Mouse (Mus musculus) limb, embryonic 10.5 days (tissue): Measurements from ENCODE around the gene Hcn3. TPM values are rescaled to one million over a fixed set of nuclear protein-coding genes. Genes with fewer than 3 reads are reported as not detected.
A peak's percentile ranks its signal among the peaks of the same experiment; 100 is the strongest.

ENCODE experiments used
- DNase-seq: peaks from one replicate; pipeline ENCODE4 v3.0.0-alpha.2; 2017; ENCODE audit warnings: low spot score
- H3K27ac ChIP-seq: fragments of 300-500 bp; sonication (generic); 2 replicates; pipeline ENCODE4 v1.5.1; 2016; ENCODE audit warnings: mild to moderate bottlenecking
- H3K27me3 ChIP-seq: fragments of 300-500 bp; sonication (generic); 2 replicates; pipeline ENCODE4 v1.6.1; 2016; ENCODE audit warnings: low read depth, mild to moderate bottlenecking; ENCODE audit not compliant: poor library complexity, severe bottlenecking
- H3K36me3 ChIP-seq: fragments of 300-500 bp; sonication (generic); 2 replicates; pipeline ENCODE4 v1.6.1; 2016; ENCODE audit warnings: mild to moderate bottlenecking, moderate library complexity
- H3K4me1 ChIP-seq: fragments of 300-500 bp; sonication (generic); 2 replicates; pipeline ENCODE4 v1.6.1; 2016
- H3K4me3 ChIP-seq: fragments of 300-500 bp; sonication (generic); 2 replicates; pipeline ENCODE4 v1.5.1; 2016; ENCODE audit warnings: mild to moderate bottlenecking, moderate library complexity
- H3K9me3 ChIP-seq: fragments of 300-500 bp; sonication (generic); replicated peaks from 2 replicates; pipeline ENCODE4 v1.6.1; 2016; ENCODE audit warnings: mild to moderate bottlenecking
- WGBS: fragments of 180-500 bp; shearing (Covaris S2); methylation state at CpG from one replicate; pipeline ENCODE4 v1.1.7; 2016; 5-methylcytosine and 5-hydroxymethylcytosine counted together
- polyA plus RNA-seq: library from polyadenylated mRNA; unstranded; fragments of >200 nt; fragmentation: Nextera tagmentation; extraction: Ambion mirVana; gene quantifications from 2 replicates; pipeline ENCODE4 v1.2.1, GENCODE M21; 2016

Gene Hcn3
- polyA plus RNA-seq, 1 experiment from 2014 or later: 1.6 TPM

DNA sequence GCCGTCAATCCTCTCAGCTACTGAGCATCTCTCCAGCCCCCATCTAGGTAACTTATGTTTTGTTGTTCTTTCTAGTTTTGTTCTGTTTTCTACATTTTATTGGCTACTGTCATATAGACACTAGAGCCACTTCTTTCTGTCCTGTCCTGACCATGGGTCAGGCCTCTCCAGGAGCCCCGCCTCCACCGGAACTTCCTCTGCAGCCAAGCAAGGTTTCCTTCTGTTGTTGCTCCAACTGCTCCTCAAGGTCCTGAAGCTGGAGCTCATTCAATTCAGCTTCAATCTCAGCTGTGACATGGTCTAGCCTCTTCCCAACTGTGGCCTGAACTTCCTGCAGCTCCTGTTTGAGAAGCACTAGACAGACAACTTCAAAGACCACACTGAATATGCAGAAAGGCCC is 30.1 kb downstream of the Hcn3 start:
- WGBS: 88% methylated on average over 3 of the region's 3 CpGs
- no peak for DNase-seq
- Histone ChIP-seq H3K27ac (no peak overlapping the region), H3K36me3 (no peaks in the 10 kb centered on the region), H3K4me3 (no peak overlapping the region), H3K27me3 (peaks cover 30% of the 10 kb centered on the region), H3K9me3 (no peaks in the 10 kb centered on the region), H3K4me1 (peaks cover 18% of the 10 kb centered on the region)

GRCm38 (mm10) chr3:89125981-89126380 is 34.0 kb downstream of the Hcn3 start:
- H3K27me3 ChIP-seq: no peaks in the 10 kb centered on the region
- DNase-seq: no peak
- no peak overlapping the region for H3K4me3 ChIP-seq
- H3K27ac ChIP-seq: no peak overlapping the region
- no peaks in the 10 kb centered on the region for H3K36me3 ChIP-seq
- 92% methylated on average over 3 of the region's 3 CpGs for whole genome bisulfite sequencing
- H3K4me1 ChIP-seq: peaks cover 4% of the 10 kb centered on the region; the same call in 1 of the 2 replicates
- H3K9me3 ChIP-seq: no peaks in the 10 kb centered on the region

DNA sequence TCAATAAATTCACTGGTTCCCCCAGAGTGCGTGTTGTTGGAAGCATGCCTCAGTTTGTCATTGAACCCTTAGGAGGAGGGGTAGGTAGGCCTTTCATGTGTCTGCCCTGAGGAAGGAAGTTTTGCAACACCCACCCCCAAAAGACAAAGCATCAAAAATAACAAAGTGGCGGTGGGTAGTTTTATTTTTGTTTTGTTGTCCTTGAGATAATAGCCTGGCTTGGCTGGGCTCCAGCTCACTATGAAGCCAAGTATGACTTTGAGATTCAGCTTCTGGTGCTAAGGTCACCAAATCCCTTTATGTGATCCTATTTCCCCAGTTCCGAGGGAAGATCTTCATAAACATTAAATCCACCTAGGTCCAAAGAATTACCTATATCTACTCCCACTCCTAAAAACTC is 35.8 kb downstream of the Hcn3 start:
- Histone ChIP-seq H3K4me1 (peaks cover 4% of the 10 kb centered on the region; the same call in 1 of the 2 replicates), H3K9me3 (no peaks in the 10 kb centered on the region), H3K4me3 (no peak overlapping the region), H3K36me3 (no peaks in the 10 kb centered on the region), H3K27ac (no peak overlapping the region), H3K27me3 (no peaks in the 10 kb centered on the region)
- WGBS: 89% methylated on average over 3 of the region's 3 CpGs
- no peak for DNase-seq

DNA sequence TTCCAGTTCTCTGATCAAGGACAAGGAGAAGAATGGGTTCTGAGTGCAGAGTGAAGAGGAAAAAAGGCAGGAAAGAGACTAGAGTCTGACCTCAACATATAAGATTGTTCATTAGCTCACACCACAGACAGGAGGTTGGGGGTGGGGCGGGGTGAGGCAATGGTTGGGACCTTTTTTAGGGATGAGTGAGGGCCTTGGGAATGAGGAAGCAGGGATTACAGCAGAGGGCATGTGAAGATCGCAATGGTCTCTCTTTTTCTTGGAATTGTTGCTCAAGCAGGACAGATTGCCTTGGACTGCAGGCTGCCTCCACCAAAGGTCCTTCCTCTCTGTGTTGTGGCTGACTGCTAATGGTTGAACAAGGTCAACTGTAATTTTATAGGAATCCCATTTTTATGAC is 36.7 kb downstream of the Hcn3 start:
- H3K4me1 ChIP-seq: no peaks in the 10 kb centered on the region
- DNase-seq: no peak
- H3K36me3 ChIP-seq: no peaks in the 10 kb centered on the region
- H3K27ac ChIP-seq: no peak overlapping the region
- no peak overlapping the region for H3K4me3 ChIP-seq
- H3K9me3 ChIP-seq: no peaks in the 10 kb centered on the region
- H3K27me3 ChIP-seq: no peaks in the 10 kb centered on the region
- 67% methylated on average over 2 of the region's 2 CpGs for WGBS

DNA sequence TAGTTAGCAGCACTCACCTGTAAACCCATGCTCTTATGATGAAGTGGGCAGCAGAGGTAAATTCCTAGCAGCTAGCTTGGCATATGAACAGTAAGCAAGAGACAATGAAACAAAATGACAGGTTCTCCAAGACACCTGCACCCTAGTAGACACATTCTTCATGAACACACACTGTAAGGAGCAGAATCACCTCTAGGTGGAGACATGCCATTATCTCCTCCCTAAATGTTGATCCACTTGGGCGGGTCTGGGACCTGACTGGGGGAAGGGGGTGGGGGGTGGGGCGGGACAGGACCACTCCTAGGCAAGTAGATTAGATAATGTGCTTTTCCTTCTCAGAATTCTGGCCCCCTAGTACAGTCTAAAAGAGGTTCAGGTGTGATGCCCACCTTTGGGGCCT is 44.5 kb downstream of the Hcn3 start:
- no peak overlapping the region for H3K4me3 ChIP-seq

DNA sequence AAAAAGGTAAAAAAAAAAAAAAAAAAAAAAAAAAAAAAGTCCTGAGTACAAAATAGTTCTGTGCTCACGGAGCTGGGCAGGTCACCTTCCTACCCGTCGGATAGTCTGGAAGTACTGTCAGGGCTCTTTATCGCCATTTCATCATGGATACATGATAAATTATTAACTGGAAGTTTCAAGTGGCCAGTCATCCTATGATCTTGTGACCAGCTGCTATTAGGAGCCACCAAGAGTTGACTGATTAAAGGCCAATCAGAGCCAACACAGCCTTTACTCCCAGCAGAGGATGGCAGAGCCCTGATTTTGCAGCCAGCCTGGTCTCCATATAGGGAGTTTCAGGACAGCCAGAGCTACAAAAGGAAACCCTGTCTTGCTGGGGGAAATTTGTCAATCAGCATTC is 46.9 kb downstream of the Hcn3 start:
- Histone ChIP-seq H3K4me1 (no peaks in the 10 kb centered on the region), H3K9me3 (no peaks in the 10 kb centered on the region), H3K27me3 (no peaks in the 10 kb centered on the region), H3K36me3 (no peaks in the 10 kb centered on the region), H3K4me3 (no peak overlapping the region), H3K27ac (no peak overlapping the region)
- 85% methylated on average over 4 of the region's 4 CpGs for WGBS
- DNase-seq: no peak

More for the DNA sequence above, 44.5 kb downstream of the Hcn3 start:
- H3K27me3 ChIP-seq: no peaks in the 10 kb centered on the region
- H3K4me1 ChIP-seq: no peaks in the 10 kb centered on the region
- H3K36me3 ChIP-seq: no peaks in the 10 kb centered on the region
- WGBS: 9% methylated on average over 2 of the region's 2 CpGs
- DNase-seq: no peak
- H3K9me3 ChIP-seq: no peaks in the 10 kb centered on the region
- H3K27ac ChIP-seq: no peak overlapping the region

DNA sequence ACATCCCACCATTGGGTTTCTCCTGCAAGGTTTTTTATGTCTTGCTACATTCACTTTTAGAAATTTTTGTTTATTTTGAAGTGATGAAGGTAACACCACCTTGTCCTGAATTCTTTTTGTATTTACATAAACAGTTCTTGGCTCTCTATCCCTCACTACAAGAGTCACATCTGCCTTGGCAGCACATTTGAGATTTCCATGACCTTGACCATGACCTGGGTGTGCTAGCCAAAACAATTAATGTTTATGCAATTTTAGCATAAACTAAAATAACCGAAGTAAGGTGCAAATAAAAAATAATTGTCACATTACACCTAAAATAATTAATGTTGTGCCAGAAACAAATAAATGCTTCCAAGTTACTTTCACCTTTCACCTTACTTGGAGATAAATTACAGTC is 51.9 kb downstream of the Hcn3 start:
- H3K4me3 ChIP-seq: no peak overlapping the region
- DNase-seq: no peak
- WGBS: 70% methylated on average over 1 of the region's 1 CpGs

GRCm38 (mm10) chr3:89107545-89107944 is 52.5 kb downstream of the Hcn3 start:
- no peaks in the 10 kb centered on the region for H3K9me3 ChIP-seq
- DNase-seq: no peak
- WGBS: 76% methylated on average over 3 of the region's 3 CpGs
- no peak overlapping the region for H3K27ac ChIP-seq
- H3K4me1 ChIP-seq: peaks cover 4% of the 10 kb centered on the region; the same call in 1 of the 2 replicates
- H3K27me3 ChIP-seq: no peaks in the 10 kb centered on the region
- no peak overlapping the region for H3K4me3 ChIP-seq
- H3K36me3 ChIP-seq: no peaks in the 10 kb centered on the region

More for the DNA sequence above, 51.9 kb downstream of the Hcn3 start:
- Histone ChIP-seq H3K4me1 (no peaks in the 10 kb centered on the region), H3K27me3 (no peaks in the 10 kb centered on the region), H3K36me3 (no peaks in the 10 kb centered on the region), H3K9me3 (no peaks in the 10 kb centered on the region), H3K27ac (no peak overlapping the region)

GRCm38 (mm10) chr3:89106881-89107280 is 53.1 kb downstream of the Hcn3 start:
- Histone ChIP-seq H3K4me1 (peaks cover 8% of the 10 kb centered on the region; the same call in 1 of the 2 replicates), H3K4me3 (no peak overlapping the region), H3K27ac (no peak overlapping the region), H3K9me3 (no peaks in the 10 kb centered on the region), H3K36me3 (no peaks in the 10 kb centered on the region), H3K27me3 (no peaks in the 10 kb centered on the region)
- no peak for DNase-seq

- no peak for DNase-seq
- Histone ChIP-seq H3K27me3 (no peaks in the 10 kb centered on the region), H3K36me3 (peaks cover 22% of the 10 kb centered on the region), H3K4me1 (peaks cover 32% of the 10 kb centered on the region), H3K9me3 (no peaks in the 10 kb centered on the region), H3K4me3 (no peak overlapping the region), H3K27ac (0 out of 2 replicates have a peak overlapping the region, but pooled peaks have one; percentile 17)
- WGBS: 80% methylated on average over 4 of the region's 4 CpGs
Measured at GRCm38 (mm10) chr3:89103291-89103595, 56.8 kb downstream of the Hcn3 start.

DNA sequence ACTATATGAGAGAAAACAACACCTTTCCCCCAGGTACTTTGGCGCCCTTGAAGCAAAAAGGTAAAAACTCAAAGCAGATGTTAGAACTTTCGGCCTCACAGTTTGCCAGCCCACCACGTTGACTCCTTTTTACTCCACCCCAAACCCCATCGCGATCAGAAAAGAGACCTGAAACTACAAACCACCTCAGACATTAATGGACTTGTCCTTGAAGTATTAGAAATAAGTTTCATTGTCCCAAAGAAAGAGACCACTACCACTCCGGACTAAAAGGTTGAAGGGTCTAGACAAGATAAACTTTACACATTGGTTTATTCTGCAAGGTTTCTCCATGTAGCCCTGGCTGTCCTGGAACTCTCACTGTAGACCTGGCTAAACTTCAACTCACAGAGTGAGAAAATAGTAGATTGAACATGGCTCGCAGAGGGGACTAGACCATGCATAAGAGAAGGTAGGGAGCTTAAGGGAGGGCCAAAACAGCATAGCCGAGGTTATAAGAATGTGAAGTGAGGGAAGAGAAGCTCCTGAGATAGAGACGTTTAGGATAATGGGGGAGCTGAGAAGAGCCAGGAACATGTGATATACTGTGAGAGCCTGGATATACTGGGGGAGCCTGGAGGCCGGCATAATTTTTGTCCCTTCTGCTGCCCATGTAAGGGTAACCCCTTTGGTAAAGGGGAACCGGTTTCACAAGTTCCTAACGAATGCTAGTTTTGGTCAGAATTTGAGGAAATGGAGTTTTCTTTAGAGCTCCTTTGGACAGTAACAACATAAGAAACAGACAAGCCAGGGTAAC is 57.3 kb downstream of the Hcn3 start:
- 66% methylated on average over 12 of the region's 12 CpGs for WGBS
- Histone ChIP-seq H3K27me3 (no peaks in the 10 kb centered on the region), H3K36me3 (peaks cover 27% of the 10 kb centered on the region), H3K27ac (peak overlapping the region; percentile 75), H3K9me3 (no peaks in the 10 kb centered on the region), H3K4me1 (peaks cover 32% of the 10 kb centered on the region), H3K4me3 (peak overlapping the region; percentile 83)
- DNase-seq: no peak

GRCm38 (mm10) chr3:89101812-89102494 is 58.0 kb downstream of the Hcn3 start, which contains the start of gene Fdps:
Fdps (minus strand) TSS chr3:89101959.
- H3K27ac ChIP-seq: peak within 1 kb of the TSS; percentile 85
- no peaks in the 10 kb centered on the region for H3K27me3 ChIP-seq
- H3K4me1 ChIP-seq: peaks cover 32% of the 10 kb centered on the region
- WGBS: under 1% methylated on average over 26 of the region's 26 CpGs
- peak; percentile 90 for DNase-seq
- peaks cover 35% of the 10 kb centered on the region for H3K36me3 ChIP-seq
- peak within 1 kb of the TSS; percentile 83 for H3K4me3 ChIP-seq
- H3K9me3 ChIP-seq: no peaks in the 10 kb centered on the region

DNA sequence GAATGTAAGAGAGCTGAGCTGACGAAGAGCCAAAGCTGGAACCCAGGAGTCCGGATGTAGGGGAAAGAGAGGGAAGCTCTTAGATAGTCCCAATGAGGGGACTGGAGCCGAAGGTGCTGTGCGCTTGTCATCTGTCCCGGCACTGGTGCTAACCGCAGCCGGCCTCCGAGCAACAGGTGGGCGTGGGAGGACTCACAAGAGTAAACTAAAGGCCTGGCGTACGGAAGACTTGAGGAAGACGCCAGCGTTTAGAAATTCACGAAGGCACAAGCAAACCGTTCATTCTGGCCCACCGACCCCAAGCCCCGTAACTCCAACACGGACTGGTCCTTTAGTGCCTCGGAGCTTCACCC is 58.6 kb downstream of the Hcn3 start:
- H3K4me3 ChIP-seq: peak overlapping the region; percentile 83
- H3K36me3 ChIP-seq: peaks cover 40% of the 10 kb centered on the region
- peak overlapping the region; percentile 85 for H3K27ac ChIP-seq
- peaks cover 32% of the 10 kb centered on the region for H3K4me1 ChIP-seq
- under 1% methylated on average over 19 of the region's 19 CpGs for WGBS
- H3K27me3 ChIP-seq: no peaks in the 10 kb centered on the region
- H3K9me3 ChIP-seq: no peaks in the 10 kb centered on the region
- DNase-seq: no peak
